Mouse (Mus musculus): ENCODE data around the gene Mettl14. TPM values are rescaled to one million over a fixed set of nuclear protein-coding genes. Genes with fewer than 3 reads are reported as not detected.
"Not testable (repeated sequence)": the region's sequence is repeated elsewhere in the genome, so short reads cannot be mapped to it uniquely, and the experiment has no call there.

The Mettl14 gene
- total RNA-seq, 4 experiments from 2014 or later = 14.2 to 16.3 (median 15.8) TPM

- not testable (repeated sequence) for DNase-seq (ENCODE audit: low spot score in 2 of 2)
These were observed 19.1 kb downstream of the Mettl14 start for GRCm38 (mm10) chr3:123366820-123367219.

GRCm38 (mm10) chr3:123356377-123356991 is 29.4 kb downstream of the Mettl14 start:
- no peak for DNase-seq (ENCODE audit: low spot score in 2 of 2)

DNA sequence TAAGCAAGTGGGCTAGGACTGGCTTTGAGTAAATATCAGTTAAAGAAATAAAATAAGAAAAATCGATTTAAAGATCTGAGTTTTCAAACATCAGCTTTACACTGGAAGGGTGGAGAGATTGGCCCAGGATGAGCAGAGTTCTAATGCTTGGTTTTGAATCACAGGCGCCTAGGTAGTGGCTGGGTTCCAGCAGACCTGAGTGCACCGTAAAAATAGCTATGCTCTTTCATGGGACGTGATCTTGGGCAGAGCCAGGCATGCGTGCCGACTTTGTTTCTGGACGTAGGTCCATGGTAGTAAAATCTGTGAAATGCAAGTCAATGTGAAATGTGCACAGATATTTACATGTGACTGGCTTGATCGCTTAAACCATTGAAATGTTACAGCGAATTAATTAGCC is 31.5 kb downstream of the Mettl14 start:
- DNase-seq (ENCODE audit: low spot score in 2 of 2) = no peak

DNA sequence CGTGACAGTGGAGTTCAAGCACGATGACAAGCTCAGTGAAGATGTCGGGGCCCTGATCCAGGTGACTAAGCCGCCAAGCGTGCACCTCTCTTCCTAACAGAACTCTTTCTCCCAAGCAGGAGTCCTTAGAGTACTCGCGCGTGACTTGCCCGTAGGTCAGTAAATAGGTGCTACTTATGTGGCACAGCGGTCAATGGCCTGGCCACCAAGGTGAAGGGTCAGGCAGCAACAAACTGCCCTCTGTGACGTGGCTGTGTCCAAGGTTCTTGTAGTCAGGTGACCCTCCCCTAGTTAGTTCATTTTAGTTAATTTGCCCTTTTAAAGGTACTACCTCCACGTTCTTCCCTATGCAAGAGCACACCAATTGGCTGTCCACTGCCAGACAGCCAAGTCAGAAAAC is 32.2 kb downstream of the Mettl14 start:
- DNase-seq (ENCODE audit: low spot score in 2 of 2) = no peak

DNA sequence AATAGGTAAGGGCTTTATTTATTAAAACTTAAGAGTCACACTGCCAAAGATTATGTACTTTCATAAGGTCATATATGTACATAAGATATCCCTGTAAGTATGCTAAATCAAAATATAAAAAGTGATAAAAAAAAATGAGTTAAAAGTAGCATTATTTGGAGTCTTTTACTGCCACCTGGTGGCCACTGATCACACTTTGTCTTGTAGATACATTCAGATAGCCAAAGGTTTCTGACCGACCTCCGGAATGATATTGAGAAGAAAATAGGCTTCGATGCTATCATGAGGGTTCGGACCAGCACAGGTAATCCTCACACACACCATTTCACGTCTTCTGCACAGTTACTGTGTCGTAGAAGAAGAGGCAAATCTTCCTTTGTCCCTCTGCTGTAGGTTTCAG is 32.7 kb downstream of the Mettl14 start:
- peak in 1 of 2 experiments; percentile 29 for DNase-seq (ENCODE audit: low spot score in 2 of 2)

DNA sequence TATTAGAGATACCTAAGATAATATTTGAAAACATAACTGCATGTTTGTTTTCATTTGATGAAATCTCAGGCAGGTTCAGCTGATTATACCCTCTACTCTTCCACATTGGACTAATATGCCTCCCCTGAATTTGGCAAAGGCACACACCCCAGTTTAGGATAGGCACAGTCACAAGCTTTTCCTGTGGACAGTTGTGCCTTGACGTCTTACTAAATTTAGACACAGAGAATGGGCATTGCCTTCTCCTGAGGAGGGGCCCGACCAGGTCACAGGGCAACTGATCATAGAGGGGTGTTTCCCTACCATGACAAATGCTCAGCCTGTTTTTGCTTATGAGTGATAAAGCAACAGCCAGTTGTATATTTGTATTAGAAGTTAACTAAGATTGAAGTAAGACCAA is 34.4 kb downstream of the Mettl14 start:
- no peak for DNase-seq (ENCODE audit: low spot score in 2 of 2)

DNA sequence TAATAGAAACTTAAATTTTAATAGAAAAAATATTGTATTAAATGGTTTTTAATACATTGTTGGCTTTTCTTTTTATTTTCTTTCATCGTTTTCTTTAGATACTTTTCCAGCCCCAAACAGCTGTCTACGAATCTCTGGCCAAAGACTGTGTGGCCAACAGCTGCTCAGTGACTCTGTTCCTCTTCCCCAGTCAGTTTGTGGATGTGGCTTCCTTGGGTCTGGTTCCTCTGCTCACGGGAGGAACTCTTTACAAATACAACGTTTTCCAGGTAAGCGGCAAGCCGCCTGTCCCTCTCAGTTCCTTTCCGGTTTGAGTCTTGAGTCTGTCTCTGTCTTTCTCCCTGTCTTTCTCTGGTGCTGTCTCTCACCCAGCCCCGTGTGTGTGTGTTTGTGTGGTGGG is 35.3 kb downstream of the Mettl14 start:
- no peak for DNase-seq (ENCODE audit: low spot score in 2 of 2)

DNA sequence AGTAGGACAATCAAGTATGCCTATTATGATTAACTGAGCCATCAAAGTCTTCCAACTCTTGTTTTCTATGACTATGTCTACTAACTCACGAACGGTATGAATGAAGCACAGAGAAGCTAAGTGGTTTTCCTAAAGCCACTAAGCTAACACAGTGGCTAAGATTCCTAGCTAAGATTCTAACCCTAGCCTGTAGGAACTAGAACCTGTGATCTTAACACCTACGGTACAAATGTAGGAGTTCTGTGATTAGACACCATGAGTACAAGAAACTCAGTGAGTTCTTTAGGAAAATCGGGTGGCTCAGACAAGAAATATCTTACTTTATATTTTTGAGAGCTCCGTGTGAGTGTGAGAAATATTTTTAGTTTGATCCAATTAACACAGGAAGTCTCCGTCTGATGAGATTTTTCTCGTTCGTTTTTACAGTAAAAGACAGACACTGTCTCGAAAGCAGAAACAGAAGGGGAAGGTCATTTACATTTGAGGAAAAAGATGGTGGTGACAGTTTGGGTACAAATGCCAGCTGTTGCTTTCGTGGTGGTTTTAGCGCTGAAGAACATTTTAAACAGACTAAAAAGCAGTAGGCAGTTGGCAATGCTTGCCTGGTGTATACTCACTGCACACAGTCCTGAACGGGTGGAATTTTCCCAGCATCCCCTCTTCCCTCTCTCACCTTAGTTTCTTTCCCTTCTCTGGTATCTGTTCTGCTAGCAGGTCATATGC is 37.7 kb downstream of the Mettl14 start:
- DNase-seq (ENCODE audit: low spot score in 2 of 2) = peak; percentile 30 to 49

- no peak for DNase-seq (ENCODE audit: low spot score in 2 of 2)
These were observed 42.2 kb downstream of the Mettl14 start for GRCm38 (mm10) chr3:123343690-123344089.

GRCm38 (mm10) chr3:123341049-123341448 is 44.9 kb downstream of the Mettl14 start:
- DNase-seq (ENCODE audit: low spot score in 2 of 2) = no peak

GRCm38 (mm10) chr3:123338666-123339195 is 47.2 kb downstream of the Mettl14 start:
- DNase-seq (ENCODE audit: low spot score in 2 of 2) = no peak

DNA sequence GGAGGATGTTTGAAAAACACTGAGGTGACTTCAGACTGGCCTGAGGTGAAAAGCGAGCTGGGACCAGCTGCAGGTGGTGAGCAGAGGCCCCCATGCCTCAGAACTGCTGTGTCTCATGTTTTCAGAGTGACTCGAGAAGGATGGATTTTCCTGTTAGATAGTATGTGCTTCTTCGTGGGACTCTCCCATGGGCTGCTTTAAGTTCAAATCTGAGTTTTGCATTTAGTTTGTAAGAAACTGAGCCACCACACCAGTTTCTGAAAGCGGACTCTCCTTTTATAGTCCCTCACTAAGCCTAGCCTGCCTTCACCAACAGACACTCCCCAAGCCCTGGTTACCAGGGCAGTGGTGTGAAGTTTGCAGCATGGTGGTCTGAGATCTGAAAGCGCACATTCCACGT is 48.1 kb downstream of the Mettl14 start:
- DNase-seq (ENCODE audit: low spot score in 2 of 2) = no peak

DNA sequence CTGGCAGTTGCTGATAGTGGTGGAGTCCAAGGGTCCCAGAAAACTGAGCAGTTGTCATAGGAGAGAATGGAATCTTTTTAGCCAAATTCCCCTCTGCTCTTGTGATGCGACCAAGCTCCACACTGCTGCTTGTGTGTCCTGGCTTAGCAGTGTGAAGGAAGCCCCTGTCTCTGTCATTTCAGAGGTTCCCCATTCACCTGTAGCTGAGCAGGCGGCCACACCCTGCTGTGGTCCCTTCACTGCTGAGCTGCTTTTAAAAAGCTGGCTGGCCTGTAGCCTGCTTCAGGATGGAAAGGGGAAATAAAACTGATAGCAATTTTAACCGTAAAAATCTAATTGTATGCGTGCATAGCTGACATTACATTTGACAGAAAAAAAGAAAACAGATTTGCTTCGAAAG is 49.0 kb downstream of the Mettl14 start:
- DNase-seq (ENCODE audit: low spot score in 2 of 2) = no peak

DNA sequence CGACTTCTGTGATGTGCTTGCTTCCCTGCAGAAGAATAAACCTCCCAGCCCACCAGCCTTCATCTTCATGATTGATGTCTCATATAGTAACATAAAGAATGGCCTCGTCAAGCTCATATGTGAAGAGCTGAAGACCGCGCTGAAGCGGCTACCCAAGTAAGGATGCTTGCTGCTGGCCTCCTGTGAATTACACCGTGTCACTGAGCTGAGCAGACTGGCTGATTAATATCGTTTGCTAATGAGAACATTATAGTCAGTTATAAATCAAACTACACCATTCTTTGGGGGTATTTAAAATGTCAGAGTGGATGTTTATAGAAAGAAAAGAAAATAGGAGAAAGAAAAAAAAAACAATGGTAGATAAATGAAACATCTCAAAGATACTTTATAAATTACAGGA is 49.5 kb downstream of the Mettl14 start:
- no peak for DNase-seq (ENCODE audit: low spot score in 2 of 2)

DNA sequence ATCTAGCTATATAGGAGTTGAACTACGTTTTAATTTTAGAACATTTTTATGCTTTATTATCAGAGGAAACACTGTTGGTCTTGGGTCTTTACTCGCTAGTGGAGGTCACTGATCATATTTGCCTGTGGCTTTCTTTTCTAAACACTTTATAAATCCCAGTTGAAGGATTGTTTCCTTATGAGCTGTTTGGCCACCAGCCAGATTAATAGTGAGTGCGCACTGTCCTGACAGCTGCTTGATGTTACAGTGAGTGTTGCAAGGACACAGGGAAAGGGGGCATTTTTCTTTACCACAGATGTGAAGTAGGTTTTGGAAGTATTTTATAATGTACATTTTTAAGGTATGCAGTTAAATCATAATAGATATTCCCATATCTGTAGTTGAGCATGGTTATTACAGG is 50.4 kb downstream of the Mettl14 start:
- no peak for DNase-seq (ENCODE audit: low spot score in 2 of 2)

DNA sequence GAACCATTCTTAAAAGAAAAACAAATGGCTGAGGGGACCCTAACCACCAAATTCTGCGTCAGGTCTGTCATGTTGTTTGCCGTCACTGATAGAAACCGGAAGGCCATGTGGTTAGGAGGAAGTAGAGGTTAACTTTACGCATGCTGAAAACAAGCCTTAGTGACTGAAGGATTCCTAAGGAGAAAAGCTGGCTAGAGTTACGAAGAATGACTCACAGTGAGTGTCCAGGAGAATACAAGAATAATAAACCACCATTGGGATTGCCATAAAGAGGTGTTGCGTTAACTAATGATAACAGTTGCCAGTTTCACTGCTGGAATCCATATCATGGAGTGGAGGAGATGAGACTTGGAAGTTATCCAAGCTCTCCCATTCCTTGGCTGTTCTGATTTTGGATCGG is 51.0 kb downstream of the Mettl14 start:
- no peak for DNase-seq (ENCODE audit: low spot score in 2 of 2)

DNA sequence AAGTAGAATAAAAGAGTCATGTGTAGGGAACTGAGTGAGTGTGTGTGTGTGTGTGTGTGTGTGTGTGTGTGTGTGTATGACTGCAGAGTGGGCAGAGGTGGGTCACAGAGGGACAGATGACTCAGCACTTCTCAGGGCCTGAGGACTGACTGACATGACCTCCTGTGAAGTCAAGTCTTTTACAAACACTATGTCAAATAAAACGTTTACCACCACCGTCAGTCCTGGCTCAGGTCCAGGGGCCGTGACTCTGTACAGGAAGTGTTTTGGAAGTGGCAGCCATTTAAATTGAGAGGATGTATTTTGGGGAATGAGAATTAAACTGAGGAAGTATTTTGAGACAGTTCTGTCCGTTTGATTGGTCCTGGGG is 52.9 kb downstream of the Mettl14 start:
- no peak for DNase-seq (ENCODE audit: low spot score in 2 of 2)

GRCm38 (mm10) chr3:123332330-123333054 is 53.4 kb downstream of the Mettl14 start:
- no peak for DNase-seq (ENCODE audit: low spot score in 2 of 2)

DNA sequence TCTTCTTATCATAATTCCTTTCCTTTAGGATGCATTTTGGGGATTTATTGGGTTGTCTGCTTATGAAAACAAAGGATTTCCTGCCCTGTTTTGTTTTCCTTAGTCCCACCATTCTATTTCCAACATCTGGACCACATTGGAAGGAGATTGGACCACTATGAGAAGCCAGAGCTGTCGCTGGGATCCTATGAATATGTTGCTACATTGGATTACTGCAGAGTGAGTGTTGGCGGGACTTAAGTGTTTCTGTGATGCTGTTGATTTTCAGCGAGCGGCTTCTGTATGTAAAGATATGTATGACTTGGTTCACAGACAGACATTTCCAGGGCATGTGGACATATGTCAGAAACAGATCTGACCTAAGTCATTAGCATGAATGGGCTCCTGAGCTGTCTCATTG is 55.7 kb downstream of the Mettl14 start:
- DNase-seq (ENCODE audit: low spot score in 2 of 2) = no peak

DNA sequence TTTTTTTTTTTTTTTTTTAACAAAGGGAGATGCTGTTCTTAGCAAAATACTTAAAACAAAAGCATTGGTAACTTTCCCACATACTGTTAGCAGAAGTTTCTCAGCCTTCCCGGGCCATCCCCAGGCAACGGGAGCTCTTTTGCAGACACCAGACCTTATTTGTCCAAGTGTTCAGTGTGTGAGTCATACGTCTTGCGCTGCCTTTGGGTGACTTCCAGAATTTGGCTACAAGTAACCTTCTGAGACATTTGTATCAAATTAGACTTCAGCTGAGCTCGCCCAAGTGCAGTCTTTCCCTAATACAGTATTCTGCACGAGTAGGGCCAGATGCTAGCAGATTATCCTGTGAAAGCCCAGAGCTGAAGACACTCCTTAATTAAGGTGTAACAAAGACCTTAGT is 56.7 kb downstream of the Mettl14 start:
- no peak for DNase-seq (ENCODE audit: low spot score in 2 of 2)

DNA sequence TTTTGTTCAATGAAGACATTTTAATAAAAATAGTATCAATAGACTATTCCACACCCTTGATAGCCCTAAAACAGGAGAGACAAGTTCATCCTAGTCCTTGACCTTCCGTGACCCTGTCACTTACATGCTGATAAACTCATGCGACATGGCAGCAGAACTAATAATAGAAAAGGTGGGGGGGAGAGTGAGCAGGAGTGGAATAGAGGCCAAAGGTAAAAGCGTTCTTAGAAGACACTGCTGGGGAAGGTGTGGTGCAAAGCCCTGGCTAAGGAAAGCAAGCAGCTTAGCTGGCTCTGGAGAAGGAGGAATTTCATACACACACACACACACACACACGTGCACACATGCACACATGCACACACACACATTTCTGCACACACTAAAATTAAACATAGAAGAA is 61.6 kb downstream of the Mettl14 start:
- no peak for DNase-seq (ENCODE audit: low spot score in 2 of 2)

DNA sequence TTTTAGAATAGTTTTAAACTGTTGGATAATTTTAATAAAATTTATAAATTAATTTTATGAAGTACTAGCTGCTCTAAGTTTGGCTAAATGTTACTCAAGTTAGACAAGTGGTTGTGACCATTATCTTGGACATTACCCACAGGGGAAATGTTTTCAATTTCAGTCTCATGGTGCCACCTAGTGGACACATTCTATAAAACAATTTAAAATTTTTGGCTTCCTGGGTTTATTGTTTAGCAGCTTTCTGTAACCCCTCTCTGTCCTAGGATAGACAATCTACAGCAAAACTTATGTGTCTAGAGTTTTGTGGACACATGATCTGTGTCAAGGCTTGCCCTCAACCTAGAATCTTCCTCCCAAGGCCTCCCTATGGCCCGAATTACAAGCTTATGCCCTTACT is 63.8 kb downstream of the Mettl14 start:
- no peak for DNase-seq (ENCODE audit: low spot score in 2 of 2)
